Mouse (Mus musculus) mouse trophoblast stem cell (cell line): ENCODE results near the gene Sf3a2.
"Not testable (repeated sequence)": the region's sequence is repeated elsewhere in the genome, so short reads cannot be mapped to it uniquely, and the experiment has no call there.

Experiments
- in situ Hi-C, 2 experiments: fragments of 300-500 bp; cut with MseI, MboI; formaldehyde crosslinking; loops; 2 replicates in 1 of 2; 3 replicates in 1 of 2; pipeline ENCODE4 v1.15.1; 2025

Gene Sf3a2

GRCm38 (mm10) chr10:80804340-80804739 lies 6.3 kb downstream of the Sf3a2 start:
- in situ Hi-C loops = no loop called here

GRCm38 (mm10) chr10:80804916-80805315 lies 6.9 kb downstream of the Sf3a2 start, which contains the start of gene Amh:
Gene Amh (plus strand): TSS chr10:80805243.
- in situ Hi-C loops = no loop called here

DNA sequence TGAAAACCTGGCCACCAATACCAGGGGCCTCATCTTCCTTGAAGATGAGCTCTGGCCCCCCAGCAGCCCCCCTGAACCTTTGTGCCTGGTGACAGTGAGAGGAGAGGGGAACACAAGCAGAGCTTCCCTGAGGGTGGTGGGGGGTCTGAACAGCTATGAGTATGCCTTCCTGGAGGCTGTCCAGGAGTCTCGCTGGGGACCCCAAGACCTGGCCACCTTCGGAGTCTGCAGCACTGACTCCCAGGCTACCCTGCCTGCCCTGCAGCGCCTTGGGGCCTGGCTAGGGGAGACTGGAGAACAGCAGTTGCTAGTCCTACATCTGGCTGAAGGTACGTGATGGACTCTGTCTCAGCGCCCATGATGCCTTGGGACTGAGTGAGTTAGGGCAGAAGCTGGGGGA lies 7.3 kb downstream of the Sf3a2 start:
- in situ Hi-C loops = no loop called here

DNA sequence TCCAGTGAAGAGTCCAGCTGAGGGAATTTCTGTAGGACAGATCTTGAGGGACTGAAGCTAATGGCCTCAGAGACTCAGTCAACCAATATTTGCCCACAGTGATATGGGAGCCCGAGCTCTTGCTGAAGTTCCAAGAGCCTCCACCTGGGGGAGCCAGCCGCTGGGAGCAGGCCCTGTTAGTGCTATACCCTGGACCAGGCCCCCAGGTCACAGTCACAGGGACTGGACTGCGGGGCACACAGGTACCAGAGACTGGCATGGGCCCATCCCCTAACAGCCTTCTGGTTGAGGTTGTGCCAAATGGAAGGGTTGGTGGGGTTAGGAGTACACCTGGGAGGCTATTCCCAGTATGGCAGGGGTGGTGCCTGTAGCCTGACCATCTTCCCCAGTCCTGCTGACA lies 7.9 kb downstream of the Sf3a2 start:
- in situ Hi-C loops = no loop called here

DNA sequence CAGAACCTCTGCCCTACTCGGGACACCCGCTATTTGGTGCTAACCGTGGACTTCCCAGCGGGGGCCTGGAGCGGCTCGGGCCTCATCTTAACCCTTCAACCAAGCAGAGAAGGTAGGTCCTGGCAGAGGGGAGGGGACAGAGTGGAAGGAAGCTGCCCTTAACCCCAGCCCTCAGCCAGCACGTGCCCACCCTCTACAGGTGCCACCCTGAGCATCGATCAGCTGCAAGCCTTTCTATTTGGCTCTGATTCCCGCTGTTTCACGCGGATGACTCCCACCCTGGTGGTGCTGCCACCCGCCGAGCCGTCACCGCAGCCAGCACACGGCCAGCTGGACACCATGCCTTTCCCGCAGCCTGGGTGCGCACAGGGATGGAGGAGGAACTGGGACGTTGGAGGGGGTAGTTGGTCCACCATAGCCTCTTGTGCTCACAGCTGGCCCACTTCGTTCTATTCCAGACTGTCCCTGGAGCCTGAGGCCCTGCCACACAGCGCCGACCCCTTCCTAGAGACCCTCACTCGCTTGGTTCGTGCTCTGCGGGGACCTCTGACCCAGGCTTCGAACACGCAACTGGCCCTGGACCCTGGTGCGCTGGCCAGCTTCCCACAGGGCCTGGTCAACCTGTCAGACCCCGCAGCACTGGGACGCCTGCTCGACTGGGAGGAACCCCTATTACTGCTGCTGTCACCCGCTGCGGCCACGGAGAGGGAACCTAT lies 8.5 kb downstream of the Sf3a2 start:
- in situ Hi-C loops = no loop called here

DNA sequence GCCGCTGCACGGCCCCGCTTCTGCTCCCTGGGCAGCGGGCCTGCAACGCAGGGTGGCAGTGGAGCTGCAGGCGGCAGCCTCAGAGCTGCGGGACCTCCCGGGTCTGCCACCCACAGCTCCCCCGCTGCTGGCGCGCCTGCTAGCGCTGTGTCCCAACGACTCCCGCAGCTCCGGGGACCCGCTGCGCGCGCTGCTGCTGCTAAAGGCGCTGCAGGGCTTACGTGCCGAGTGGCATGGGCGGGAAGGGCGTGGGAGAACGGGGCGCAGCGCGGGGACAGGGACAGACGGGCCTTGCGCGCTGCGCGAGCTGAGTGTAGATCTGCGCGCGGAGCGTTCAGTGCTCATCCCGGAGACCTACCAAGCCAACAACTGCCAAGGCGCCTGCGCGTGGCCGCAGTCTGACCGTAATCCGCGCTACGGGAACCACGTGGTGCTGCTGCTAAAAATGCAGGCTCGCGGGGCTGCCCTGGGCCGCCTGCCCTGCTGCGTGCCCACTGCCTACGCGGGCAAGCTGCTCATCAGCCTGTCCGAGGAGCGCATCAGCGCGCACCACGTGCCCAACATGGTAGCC lies 9.1 kb downstream of the Sf3a2 start:
- in situ Hi-C loops = no loop called here

DNA sequence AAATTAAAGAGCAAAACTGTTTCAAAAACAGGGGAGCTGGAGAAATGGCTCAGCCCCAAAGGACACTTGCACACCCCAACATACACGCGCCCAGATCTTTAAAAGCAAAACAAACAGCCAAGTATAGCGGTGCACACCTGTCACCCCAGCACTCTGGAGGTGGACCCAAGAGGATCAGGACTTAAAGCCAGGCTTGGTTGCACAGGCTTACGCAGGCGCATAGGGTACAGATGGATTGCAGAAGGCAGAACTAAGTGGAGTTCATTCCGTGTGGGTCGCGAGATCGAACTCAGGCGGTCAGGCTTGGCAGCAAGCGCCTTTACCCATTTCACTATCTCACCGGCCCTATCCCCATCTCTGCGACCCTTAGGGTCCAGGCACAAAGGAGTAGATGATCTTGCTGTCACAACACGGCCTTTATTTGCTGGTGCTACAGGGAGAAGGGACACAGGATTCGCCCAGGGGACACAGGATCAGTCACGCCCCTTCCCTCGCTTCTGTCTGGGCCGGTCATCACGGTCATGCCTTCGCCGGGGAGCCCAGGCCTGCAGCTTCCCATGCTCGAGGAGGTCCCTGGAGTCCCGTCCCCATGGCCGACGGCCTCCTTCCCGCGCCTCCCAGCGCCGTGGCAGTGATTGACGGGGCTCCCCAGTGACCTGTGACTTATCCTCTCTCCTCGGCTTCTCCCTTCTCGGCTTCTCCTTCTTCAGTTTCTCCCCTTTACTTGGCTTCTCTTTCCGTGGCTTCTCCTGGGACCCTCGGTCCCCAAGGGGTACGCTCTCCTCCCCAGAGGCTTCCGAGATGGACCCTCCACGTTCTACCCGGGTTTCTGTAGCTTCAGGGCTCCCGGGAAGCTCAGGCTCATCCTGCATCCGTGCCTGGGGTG lies 10.3 kb downstream of the Sf3a2 start:
- in situ Hi-C loops = no loop called here

- in situ Hi-C loops = no loop called here
Measured at GRCm38 (mm10) chr10:80808985-80809632, 11.1 kb downstream of the Sf3a2 start.

DNA sequence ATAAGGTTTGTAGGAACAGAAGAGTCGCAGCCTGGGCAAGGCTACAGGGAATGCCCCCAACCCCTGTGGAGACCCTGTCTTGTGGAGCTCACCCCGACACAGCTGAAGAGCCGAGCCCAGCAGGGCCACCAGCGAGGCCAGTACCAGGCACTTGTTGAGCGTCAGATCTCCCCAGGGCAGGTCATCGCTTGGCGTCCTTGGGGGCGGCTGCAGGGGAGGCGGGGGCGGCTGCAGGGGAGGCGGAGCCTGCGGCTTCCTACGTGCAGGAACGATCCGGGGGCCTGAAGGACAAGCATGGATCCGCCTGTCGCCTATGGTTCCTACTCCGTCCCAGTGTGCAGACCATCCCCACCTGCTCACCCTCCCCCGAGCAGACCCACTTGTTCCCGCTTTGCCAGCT lies 12.1 kb downstream of the Sf3a2 start:
- in situ Hi-C loops = no loop called here

GRCm38 (mm10) chr10:80812391-80813041 lies 14.5 kb downstream of the Sf3a2 start:
- in situ Hi-C loops = no loop called here

DNA sequence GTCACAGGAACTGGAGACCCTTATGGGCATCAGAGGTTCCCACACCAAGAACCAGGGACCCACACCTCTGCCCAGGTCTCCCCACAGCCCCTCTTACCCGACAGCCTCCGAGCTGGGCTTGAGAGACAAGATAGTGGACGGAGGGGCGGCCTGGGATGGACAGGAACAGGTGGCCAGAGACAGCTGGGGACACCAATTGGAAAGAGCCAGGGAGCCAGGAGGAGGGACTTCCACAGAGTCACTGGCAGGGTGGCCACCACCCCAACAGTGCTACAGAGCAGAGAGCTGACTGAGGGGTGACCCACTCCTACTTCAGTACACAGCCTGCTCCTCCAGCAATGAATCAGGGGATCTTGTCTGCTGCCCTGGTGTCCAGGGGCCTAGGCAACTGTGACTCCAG lies 15.4 kb downstream of the Sf3a2 start, which contains the start of gene Jsrp1:
Gene Jsrp1, minus strand, starts transcription at position 133 of the 400 bp plus-strand sequence.
- in situ Hi-C loops = no loop called here

GRCm38 (mm10) chr10:80814800-80815199 lies 16.8 kb downstream of the Sf3a2 start:
- in situ Hi-C loops = no loop called here

DNA sequence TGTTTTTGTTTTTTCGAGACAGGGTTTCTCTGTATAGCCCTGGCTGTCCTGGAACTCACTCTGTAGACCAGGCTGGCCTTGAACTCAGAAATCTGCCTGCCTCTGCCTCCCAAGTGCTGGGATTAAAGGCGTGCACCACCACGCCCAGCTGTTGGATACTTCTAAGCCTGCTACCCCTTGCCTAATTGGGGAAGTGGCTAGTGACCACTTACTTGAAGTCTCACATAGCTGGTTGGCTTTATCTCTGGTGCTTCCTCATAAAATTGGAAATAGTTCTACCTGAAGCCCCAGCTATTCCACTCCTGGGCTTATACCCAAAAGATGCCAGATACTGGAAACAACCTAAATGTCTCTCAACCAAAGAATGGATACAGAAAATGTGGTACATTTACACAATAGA lies 18.3 kb downstream of the Sf3a2 start:
- in situ Hi-C loops = not testable (repeated sequence)

DNA sequence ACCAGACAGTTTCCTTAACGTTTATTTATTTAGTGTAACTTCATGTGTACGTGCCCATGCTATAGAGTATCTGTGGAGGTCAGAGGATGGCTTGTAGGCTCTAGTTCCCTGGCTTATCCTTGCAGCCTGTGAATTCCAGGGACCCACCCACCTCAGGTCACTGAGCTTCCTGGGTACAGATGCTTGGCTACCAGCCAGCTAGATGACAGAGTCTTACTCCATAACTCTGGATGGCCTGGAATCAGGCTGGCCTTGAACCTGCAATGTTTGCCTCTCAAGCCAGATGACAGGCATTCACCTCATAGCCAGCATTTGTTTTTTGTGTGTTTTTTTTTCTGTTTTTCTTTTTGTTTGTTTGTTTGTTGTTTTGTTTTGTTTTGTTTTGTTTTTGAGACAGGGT lies 19.2 kb downstream of the Sf3a2 start:
- in situ Hi-C loops = no loop called here

DNA sequence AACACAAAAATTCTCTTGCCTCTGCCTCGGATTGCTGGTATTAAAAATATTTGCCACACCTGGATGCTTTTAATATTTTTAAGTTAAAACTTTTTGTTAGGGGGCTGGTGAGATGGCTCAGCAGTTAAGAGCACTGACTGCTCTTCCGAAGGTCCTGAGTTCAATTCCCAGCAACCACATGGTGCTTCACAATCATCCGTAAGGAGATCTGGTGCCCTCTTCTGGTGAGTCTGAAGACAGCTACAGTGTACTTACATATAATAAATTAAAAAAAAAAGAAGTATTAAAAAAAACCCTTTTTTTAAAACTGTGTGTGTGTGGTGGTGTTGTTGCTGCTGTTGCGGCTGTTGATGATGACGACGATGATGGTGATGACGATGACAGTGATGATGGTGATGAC lies 20.0 kb downstream of the Sf3a2 start:
- in situ Hi-C loops = not testable (repeated sequence)

- in situ Hi-C loops = no loop called here
Measured at GRCm38 (mm10) chr10:80818599-80819281, 20.7 kb downstream of the Sf3a2 start.

- in situ Hi-C loops = no loop called here
Measured at GRCm38 (mm10) chr10:80819406-80819805, 21.4 kb downstream of the Sf3a2 start.

- in situ Hi-C loops = loop anchor here in 1 of 2 experiments (5.0 kb wide), 1 partner anchor 60 kb away; no protein-coding TSS in a partner anchor
Measured at GRCm38 (mm10) chr10:80821991-80822390, 24.0 kb downstream of the Sf3a2 start.

- in situ Hi-C loops = loop anchor here in 1 of 2 experiments (5.0 kb wide), 1 partner anchor 60 kb away; no protein-coding TSS in a partner anchor
Measured at GRCm38 (mm10) chr10:80822528-80822927, 24.5 kb downstream of the Sf3a2 start.

DNA sequence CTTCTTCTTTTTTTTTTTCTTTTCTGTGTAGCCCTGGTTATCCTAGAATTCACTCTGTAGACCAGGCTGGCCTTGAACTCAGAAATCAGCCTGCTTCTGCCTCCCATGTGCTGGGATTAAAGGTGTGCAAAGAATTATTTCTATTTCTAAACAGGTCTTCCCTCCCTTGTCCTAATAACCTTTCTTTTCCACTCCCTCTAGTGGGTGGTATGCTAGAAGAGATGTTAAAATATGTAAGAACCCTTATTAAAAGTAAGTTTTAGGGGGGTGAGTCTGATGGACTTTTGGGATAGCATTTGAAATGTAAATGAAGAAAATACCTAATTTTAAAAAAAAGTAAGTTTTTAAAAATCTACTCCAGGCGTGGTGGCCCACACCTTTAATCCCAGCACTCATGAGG lies 25.3 kb downstream of the Sf3a2 start:
- in situ Hi-C loops = loop anchor here in 1 of 2 experiments (5.0 kb wide), 1 partner anchor 59 kb away; no protein-coding TSS in a partner anchor
